Mouse (Mus musculus) thymus, postnatal 14 days (tissue): ENCODE results near the gene Shroom1.

Experiments
- DNase-seq: peaks from one replicate; pipeline ENCODE4 v3.0.0; 2021

Shroom1 gene

GRCm38 (mm10) chr11:53481088-53481730 is 24.2 kb downstream of the Shroom1 start:
- no peak for DNase-seq

- DNase-seq: no peak
These were observed 26.3 kb downstream of the Shroom1 start for GRCm38 (mm10) chr11:53483159-53483891.

GRCm38 (mm10) chr11:53485719-53486118 is 28.7 kb downstream of the Shroom1 start:
- DNase-seq: no peak

- no peak for DNase-seq
These were observed 29.3 kb downstream of the Shroom1 start for GRCm38 (mm10) chr11:53486351-53486750.

GRCm38 (mm10) chr11:53486822-53487594 is 30.0 kb downstream of the Shroom1 start:
- DNase-seq: no peak

GRCm38 (mm10) chr11:53489007-53489406 is 32.0 kb downstream of the Shroom1 start:
- DNase-seq: no peak

- no peak for DNase-seq
These were observed 32.4 kb downstream of the Shroom1 start for GRCm38 (mm10) chr11:53489421-53489820.

- DNase-seq: no peak
These were observed 35.0 kb downstream of the Shroom1 start for GRCm38 (mm10) chr11:53491954-53492401.

GRCm38 (mm10) chr11:53493243-53493955 is 36.4 kb downstream of the Shroom1 start:
- DNase-seq: no peak

GRCm38 (mm10) chr11:53495417-53495816 is 38.4 kb downstream of the Shroom1 start:
- no peak for DNase-seq

- DNase-seq: peak; percentile 44
These were observed 39.9 kb downstream of the Shroom1 start for GRCm38 (mm10) chr11:53496946-53497345.

- DNase-seq: no peak
These were observed 43.6 kb downstream of the Shroom1 start for GRCm38 (mm10) chr11:53500569-53500968.

- no peak for DNase-seq
These were observed 45.2 kb downstream of the Shroom1 start for GRCm38 (mm10) chr11:53502039-53502765.

- DNase-seq: no peak
These were observed 46.7 kb downstream of the Shroom1 start for GRCm38 (mm10) chr11:53503738-53504137.

GRCm38 (mm10) chr11:53504376-53504775 is 47.4 kb downstream of the Shroom1 start:
- DNase-seq: no peak

- no peak for DNase-seq
These were observed 48.1 kb downstream of the Shroom1 start for GRCm38 (mm10) chr11:53505026-53505663.

GRCm38 (mm10) chr11:53507098-53507805 is 50.2 kb downstream of the Shroom1 start:
- DNase-seq: no peak

GRCm38 (mm10) chr11:53508152-53508551 is 51.1 kb downstream of the Shroom1 start:
- no peak for DNase-seq

GRCm38 (mm10) chr11:53508591-53508990 is 51.6 kb downstream of the Shroom1 start:
- DNase-seq: no peak

- no peak for DNase-seq
These were observed 53.3 kb downstream of the Shroom1 start for GRCm38 (mm10) chr11:53510351-53510750.
